Mouse (Mus musculus) spleen, postnatal 4 days (tissue): ENCODE measurements around the gene Ankrd50.

Source experiments
- DNase-seq, 2 experiments: peaks; one replicate each; pipeline ENCODE4 v3.0.0; 2022; ENCODE audit warnings: low spot score in 2 of 2

The Ankrd50 gene

GRCm38 (mm10) chr3:38466139-38466538 lies 18.5 kb downstream of the Ankrd50 start:
- DNase-seq, result no peak

GRCm38 (mm10) chr3:38463149-38463548 lies 21.5 kb downstream of the Ankrd50 start:
- DNase-seq, result no peak

GRCm38 (mm10) chr3:38461742-38462141 lies 22.9 kb downstream of the Ankrd50 start:
- no peak for DNase-seq

GRCm38 (mm10) chr3:38460250-38460624 lies 24.4 kb downstream of the Ankrd50 start:
- DNase-seq, result no peak

GRCm38 (mm10) chr3:38459507-38460249 lies 25.0 kb downstream of the Ankrd50 start:
- DNase-seq, result no peak

- DNase-seq, result no peak
Observed at GRCm38 (mm10) chr3:38457041-38457440, 27.6 kb downstream of the Ankrd50 start.

GRCm38 (mm10) chr3:38452199-38452598 lies 32.4 kb downstream of the Ankrd50 start:
- DNase-seq, result no peak

- DNase-seq, result no peak
Observed at GRCm38 (mm10) chr3:38446586-38446985, 38.1 kb downstream of the Ankrd50 start.

GRCm38 (mm10) chr3:38443875-38444274 lies 40.8 kb downstream of the Ankrd50 start:
- DNase-seq, result no peak

GRCm38 (mm10) chr3:38440564-38440991 lies 44.1 kb downstream of the Ankrd50 start:
- no peak for DNase-seq

GRCm38 (mm10) chr3:38436596-38436995 lies 48.0 kb downstream of the Ankrd50 start:
- DNase-seq, result no peak

- DNase-seq, result no peak
Observed at GRCm38 (mm10) chr3:38435828-38436227, 48.8 kb downstream of the Ankrd50 start.

- no peak for DNase-seq
Observed at GRCm38 (mm10) chr3:38434486-38434885, 50.2 kb downstream of the Ankrd50 start.

- DNase-seq, result no peak
Observed at GRCm38 (mm10) chr3:38433495-38434464, 50.9 kb downstream of the Ankrd50 start.

- DNase-seq, result no peak
Observed at GRCm38 (mm10) chr3:38431461-38431860, 53.2 kb downstream of the Ankrd50 start.

GRCm38 (mm10) chr3:38431042-38431441 lies 53.6 kb downstream of the Ankrd50 start:
- DNase-seq, result no peak

GRCm38 (mm10) chr3:38427200-38427599 lies 57.4 kb downstream of the Ankrd50 start:
- no peak for DNase-seq

GRCm38 (mm10) chr3:38423966-38424365 lies 60.7 kb downstream of the Ankrd50 start:
- no peak for DNase-seq

GRCm38 (mm10) chr3:38419896-38420295 lies 64.7 kb downstream of the Ankrd50 start:
- DNase-seq, result no peak

- no peak for DNase-seq
Observed at GRCm38 (mm10) chr3:38415292-38415930, 69.2 kb downstream of the Ankrd50 start.
